Mouse (Mus musculus): Measurements from ENCODE around the gene Nav3. TPM values are rescaled to one million over a fixed set of nuclear protein-coding genes. Genes with fewer than 3 reads are reported as not detected.

Nav3 gene
- polyA plus RNA-seq, 1 experiment from 2014 or later = 2.3 TPM

- Histone ChIP-seq H3K36me3 (no peaks in the 10 kb centered on the region), H3K4me2 (no peak overlapping the region), H3K4me3 (no peak overlapping the region), H3K27ac (no peak overlapping the region), H3K27me3 (no peaks in the 10 kb centered on the region), H3K9me3 (replicated peaks) (no peaks in the 10 kb centered on the region), H3K9ac (no peak overlapping the region), H3K4me1 (replicated peaks) (no peaks in the 10 kb centered on the region)
- 59% methylated on average over 3 of the region's 3 CpGs for WGBS
- no peak for ATAC-seq (replicated peaks; ENCODE audit: insufficient number of reproducible peaks, insufficient read depth, low FRiP score, low read depth)
Observed at GRCm38 (mm10) chr10:109796981-109797380, 659.0 kb downstream of the Nav3 start.

- no peak overlapping the region for H3K4me3 ChIP-seq
- H3K27me3 ChIP-seq = no peaks in the 10 kb centered on the region
- no peak overlapping the region for H3K4me2 ChIP-seq
- H3K9ac ChIP-seq = no peak overlapping the region
- no peaks in the 10 kb centered on the region for H3K9me3 ChIP-seq (replicated peaks)
- no peaks in the 10 kb centered on the region for H3K4me1 ChIP-seq (replicated peaks)
- 79% methylated on average over 4 of the region's 4 CpGs for WGBS
- H3K36me3 ChIP-seq = no peaks in the 10 kb centered on the region
- ATAC-seq (replicated peaks; ENCODE audit: insufficient number of reproducible peaks, insufficient read depth, low FRiP score, low read depth) = no peak
- H3K27ac ChIP-seq = no peak overlapping the region
Observed at GRCm38 (mm10) chr10:109793491-109793890, 662.5 kb downstream of the Nav3 start.

DNA sequence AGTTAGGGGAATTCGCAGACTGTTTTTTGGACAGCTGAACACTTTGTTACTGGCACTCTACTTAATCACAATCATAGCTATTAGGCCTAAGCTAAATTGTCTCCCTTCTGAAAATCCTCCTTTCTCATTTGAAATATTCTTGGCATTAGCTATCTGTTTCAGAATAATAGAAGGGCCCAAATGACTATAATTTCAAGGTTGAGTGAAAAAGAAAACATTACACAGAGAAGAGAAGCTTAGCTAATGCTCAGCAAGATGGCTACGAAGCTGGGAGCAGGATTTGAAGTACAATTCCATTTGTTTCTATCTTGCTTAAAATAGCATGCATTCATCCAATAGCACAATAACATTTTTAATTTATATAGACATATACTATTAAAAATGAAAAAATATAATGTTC is 667.3 kb downstream of the Nav3 start:
- Histone ChIP-seq H3K4me3 (no peak overlapping the region), H3K4me2 (no peak overlapping the region), H3K9ac (no peak overlapping the region), H3K27ac (no peak overlapping the region), H3K4me1 (replicated peaks) (no peaks in the 10 kb centered on the region), H3K27me3 (no peaks in the 10 kb centered on the region), H3K36me3 (no peaks in the 10 kb centered on the region), H3K9me3 (replicated peaks) (no peaks in the 10 kb centered on the region)
- no peak for ATAC-seq (replicated peaks; ENCODE audit: insufficient number of reproducible peaks, insufficient read depth, low FRiP score, low read depth)
- 76% methylated on average over 2 of the region's 2 CpGs for WGBS

DNA sequence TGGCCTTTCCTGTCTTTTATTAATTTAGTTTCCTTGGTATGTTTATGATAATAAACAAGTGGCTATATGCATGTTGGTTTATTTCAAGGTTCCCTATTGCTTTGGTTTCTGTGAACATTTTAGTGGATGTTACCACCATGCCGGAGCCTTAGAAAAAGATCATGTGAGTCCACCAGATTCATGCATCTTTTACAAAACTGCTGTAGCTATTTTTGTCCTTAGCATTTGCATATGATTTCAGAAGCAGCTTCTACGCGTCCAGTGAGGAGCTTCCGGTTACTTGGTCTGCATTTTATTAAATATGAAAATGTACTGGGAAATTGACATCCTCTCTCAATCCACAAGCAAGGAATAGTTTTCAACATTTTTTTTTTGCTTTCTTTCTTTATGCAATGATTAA is 676.9 kb downstream of the Nav3 start:
- Histone ChIP-seq H3K4me3 (no peak overlapping the region), H3K27ac (no peak overlapping the region), H3K4me1 (replicated peaks) (no peaks in the 10 kb centered on the region), H3K9ac (no peak overlapping the region), H3K36me3 (no peaks in the 10 kb centered on the region), H3K4me2 (no peak overlapping the region), H3K27me3 (no peaks in the 10 kb centered on the region), H3K9me3 (replicated peaks) (no peaks in the 10 kb centered on the region)
- 90% methylated on average over 4 of the region's 4 CpGs for WGBS
- ATAC-seq (replicated peaks; ENCODE audit: insufficient number of reproducible peaks, insufficient read depth, low FRiP score, low read depth) = no peak

- Histone ChIP-seq H3K4me2 (no peak overlapping the region), H3K36me3 (no peaks in the 10 kb centered on the region), H3K27ac (no peak overlapping the region), H3K9me3 (replicated peaks) (no peaks in the 10 kb centered on the region), H3K27me3 (no peaks in the 10 kb centered on the region), H3K4me3 (no peak overlapping the region), H3K9ac (no peak overlapping the region), H3K4me1 (replicated peaks) (no peaks in the 10 kb centered on the region)
- 75% methylated on average over 8 of the region's 8 CpGs for WGBS
- no peak for ATAC-seq (replicated peaks; ENCODE audit: insufficient number of reproducible peaks, insufficient read depth, low FRiP score, low read depth)
Observed at GRCm38 (mm10) chr10:109769092-109769491, 686.9 kb downstream of the Nav3 start.

DNA sequence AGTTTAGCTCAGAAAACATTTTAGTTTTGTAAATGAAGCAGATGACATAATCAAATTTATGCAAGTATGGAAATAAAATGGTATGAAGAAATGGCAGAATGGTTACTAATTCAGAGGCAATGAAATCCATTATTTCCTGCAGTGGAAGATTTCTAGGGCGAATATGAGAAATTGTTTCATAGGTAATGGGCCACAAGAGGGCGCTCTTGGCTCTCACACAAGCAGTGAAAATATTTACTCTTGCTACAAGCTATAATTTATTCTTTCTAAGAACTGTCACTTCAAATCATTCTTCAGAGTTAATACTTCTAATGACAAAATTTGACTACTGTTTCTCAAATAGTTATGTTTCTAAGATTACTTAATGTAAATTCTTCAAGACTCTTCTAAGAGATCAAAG is 690.4 kb downstream of the Nav3 start:
- H3K4me3 ChIP-seq = no peak overlapping the region
- WGBS = 10% methylated on average over 2 of the region's 2 CpGs
- no peak overlapping the region for H3K27ac ChIP-seq
- H3K9ac ChIP-seq = no peak overlapping the region
- H3K27me3 ChIP-seq = no peaks in the 10 kb centered on the region
- no peaks in the 10 kb centered on the region for H3K4me1 ChIP-seq (replicated peaks)
- no peak for ATAC-seq (replicated peaks; ENCODE audit: insufficient number of reproducible peaks, insufficient read depth, low FRiP score, low read depth)
- H3K36me3 ChIP-seq = no peaks in the 10 kb centered on the region
- no peak overlapping the region for H3K4me2 ChIP-seq
- H3K9me3 ChIP-seq (replicated peaks) = no peaks in the 10 kb centered on the region

DNA sequence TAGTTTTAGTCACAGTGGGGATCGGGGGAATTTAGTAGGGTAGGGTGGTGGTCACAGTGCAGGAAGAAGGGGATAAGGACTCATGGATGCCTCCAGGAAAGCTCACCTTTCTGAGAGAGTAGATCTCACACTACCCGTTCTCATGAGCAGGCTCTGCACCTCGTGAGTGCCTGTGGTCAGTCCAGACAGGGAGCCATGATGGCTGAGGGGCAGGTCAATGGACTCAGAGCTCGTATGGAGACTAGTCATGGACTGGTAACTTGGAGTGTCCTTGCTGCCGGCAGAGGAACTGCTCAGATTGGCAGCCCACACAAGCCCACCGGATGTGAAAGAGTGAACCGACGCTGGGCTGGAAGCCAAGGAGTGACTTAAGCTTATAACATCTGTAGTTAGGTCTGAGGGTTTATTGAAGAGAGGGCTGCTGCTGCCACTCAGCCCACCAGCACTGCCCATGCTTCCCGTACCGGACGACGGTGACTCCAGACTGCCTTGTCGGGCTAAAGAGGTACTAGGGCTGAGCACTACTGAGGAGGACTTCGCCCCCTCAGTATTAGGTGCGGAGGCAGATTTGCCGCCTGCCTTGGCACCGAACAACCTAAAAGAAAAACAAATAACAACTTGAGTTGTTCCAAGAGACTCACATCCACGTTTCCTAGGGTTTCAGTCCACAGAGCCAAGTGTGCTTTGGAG is 691.4 kb downstream of the Nav3 start:
- no peaks in the 10 kb centered on the region for H3K27me3 ChIP-seq
- WGBS = 66% methylated on average over 18 of the region's 18 CpGs
- H3K4me1 ChIP-seq (replicated peaks) = no peaks in the 10 kb centered on the region
- no peaks in the 10 kb centered on the region for H3K36me3 ChIP-seq
- no peak; the same call in 1 of the 2 replicates for ATAC-seq (replicated peaks; ENCODE audit: insufficient number of reproducible peaks, insufficient read depth, low FRiP score, low read depth)
- no peak overlapping the region for H3K4me2 ChIP-seq
- H3K27ac ChIP-seq = no peak overlapping the region
- H3K4me3 ChIP-seq = no peak overlapping the region
- no peaks in the 10 kb centered on the region for H3K9me3 ChIP-seq (replicated peaks)
- no peak overlapping the region for H3K9ac ChIP-seq

GRCm38 (mm10) chr10:109758921-109759600 is 696.9 kb downstream of the Nav3 start:
- H3K4me1 ChIP-seq (replicated peaks) = no peaks in the 10 kb centered on the region
- no peaks in the 10 kb centered on the region for H3K9me3 ChIP-seq (replicated peaks)
- no peak overlapping the region for H3K4me3 ChIP-seq
- H3K27me3 ChIP-seq = no peaks in the 10 kb centered on the region
- H3K9ac ChIP-seq = no peak overlapping the region
- no peak overlapping the region for H3K4me2 ChIP-seq
- 72% methylated on average over 17 of the region's 17 CpGs for WGBS
- no peak overlapping the region for H3K27ac ChIP-seq
- no peak for ATAC-seq (replicated peaks; ENCODE audit: insufficient number of reproducible peaks, insufficient read depth, low FRiP score, low read depth)
- H3K36me3 ChIP-seq = no peaks in the 10 kb centered on the region

- Histone ChIP-seq H3K4me1 (replicated peaks) (no peaks in the 10 kb centered on the region), H3K9ac (no peak overlapping the region), H3K27ac (no peak overlapping the region), H3K9me3 (replicated peaks) (no peaks in the 10 kb centered on the region), H3K4me2 (no peak overlapping the region), H3K4me3 (no peak overlapping the region), H3K36me3 (no peaks in the 10 kb centered on the region), H3K27me3 (no peaks in the 10 kb centered on the region)
- ATAC-seq (replicated peaks; ENCODE audit: insufficient number of reproducible peaks, insufficient read depth, low FRiP score, low read depth) = no peak
- 29% methylated on average over 3 of the region's 3 CpGs for WGBS
Observed at GRCm38 (mm10) chr10:109746901-109747300, 709.1 kb downstream of the Nav3 start.

DNA sequence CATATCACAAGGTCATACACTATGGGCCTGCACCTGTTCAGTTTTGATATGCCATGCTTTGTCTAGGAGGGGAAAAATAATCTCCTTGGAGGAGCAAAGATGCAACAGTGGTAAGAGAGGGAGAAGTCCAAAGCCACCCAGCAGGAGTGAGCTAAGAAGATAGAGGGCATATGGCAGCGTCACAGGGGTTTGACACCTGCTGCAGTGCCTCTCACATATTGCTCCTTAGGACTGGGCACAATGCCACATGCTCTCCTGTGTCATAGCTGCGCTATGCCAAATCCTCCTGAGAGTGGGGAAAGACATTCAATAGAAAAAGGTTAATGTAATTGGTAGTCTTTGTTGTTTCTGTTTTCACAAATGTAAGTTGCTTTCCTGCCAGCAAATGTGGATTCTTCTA is 714.3 kb downstream of the Nav3 start:
- no peak overlapping the region for H3K9ac ChIP-seq
- no peak overlapping the region for H3K4me2 ChIP-seq
- no peak overlapping the region for H3K4me3 ChIP-seq
- H3K36me3 ChIP-seq = no peaks in the 10 kb centered on the region
- H3K4me1 ChIP-seq (replicated peaks) = no peaks in the 10 kb centered on the region
- H3K27me3 ChIP-seq = no peaks in the 10 kb centered on the region
- WGBS = 50% methylated on average over 2 of the region's 2 CpGs
- H3K9me3 ChIP-seq (replicated peaks) = no peaks in the 10 kb centered on the region
- ATAC-seq (replicated peaks; ENCODE audit: insufficient number of reproducible peaks, insufficient read depth, low FRiP score, low read depth) = no peak
- no peak overlapping the region for H3K27ac ChIP-seq

- no peaks in the 10 kb centered on the region for H3K9me3 ChIP-seq (replicated peaks)
Observed at GRCm38 (mm10) chr10:109740326-109740725, 715.7 kb downstream of the Nav3 start.

GRCm38 (mm10) chr10:109723646-109724045 is 732.4 kb downstream of the Nav3 start:
- Histone ChIP-seq H3K36me3 (no peaks in the 10 kb centered on the region), H3K4me3 (no peak overlapping the region), H3K4me2 (no peak overlapping the region), H3K9me3 (replicated peaks) (no peaks in the 10 kb centered on the region), H3K27ac (no peak overlapping the region), H3K9ac (no peak overlapping the region), H3K4me1 (replicated peaks) (no peaks in the 10 kb centered on the region), H3K27me3 (no peaks in the 10 kb centered on the region)
- 78% methylated on average over 5 of the region's 5 CpGs for WGBS
- no peak for ATAC-seq (replicated peaks; ENCODE audit: insufficient number of reproducible peaks, insufficient read depth, low FRiP score, low read depth)

More at GRCm38 (mm10) chr10:109740326-109740725, 715.7 kb downstream of the Nav3 start:
- Histone ChIP-seq H3K27ac (no peak overlapping the region), H3K4me1 (replicated peaks) (no peaks in the 10 kb centered on the region), H3K27me3 (no peaks in the 10 kb centered on the region), H3K36me3 (no peaks in the 10 kb centered on the region), H3K4me3 (no peak overlapping the region), H3K9ac (no peak overlapping the region), H3K4me2 (no peak overlapping the region)
- WGBS = 70% methylated on average over 3 of the region's 3 CpGs
- ATAC-seq (replicated peaks; ENCODE audit: insufficient number of reproducible peaks, insufficient read depth, low FRiP score, low read depth) = no peak
